Mouse (Mus musculus): ENCODE results near the gene Fam169b. TPM values are rescaled to one million over a fixed set of nuclear protein-coding genes. Genes with fewer than 3 reads are reported as not detected.

Gene Fam169b
- polyA plus RNA-seq (2016; fragmentation: Nextera tagmentation; extraction: Ambion mirVana) = 0.12 and 0.24 TPM in 2 replicates

DNA sequence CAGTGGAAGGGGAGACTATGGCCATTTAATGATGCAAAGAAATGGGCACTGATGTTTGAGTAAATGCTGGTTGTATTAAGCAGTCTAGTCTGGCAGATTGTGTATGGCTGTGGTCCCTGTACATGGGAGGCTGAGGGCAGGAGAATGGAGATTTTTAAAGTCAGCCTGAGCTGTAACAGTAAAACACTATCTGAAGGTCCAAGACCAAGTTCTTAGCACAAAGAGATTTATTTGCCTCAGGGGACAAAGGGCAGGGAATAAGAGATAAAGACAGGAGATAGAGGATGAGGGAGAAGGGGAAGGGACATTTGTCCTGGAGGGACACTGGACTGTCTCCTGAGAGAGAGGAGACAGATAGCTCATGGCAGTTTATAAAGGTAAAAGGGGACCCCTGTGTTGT lies at the start of gene Fam169b:
TSS of gene Fam169b (plus strand) at position 325 of the 400 bp plus-strand sequence.
- Histone ChIP-seq H3K9ac (no peak within 1 kb of the TSS), H3K36me3 (no peaks in the 10 kb centered on the region), H3K9me3 (replicated peaks) (no peaks in the 10 kb centered on the region), H3K27ac (no peak within 1 kb of the TSS), H3K4me1 (peaks cover 9% of the 10 kb centered on the region), H3K4me3 (no peak within 1 kb of the TSS), H3K4me2 (no peak within 1 kb of the TSS), H3K27me3 (replicated peaks) (peaks cover 10% of the 10 kb centered on the region)
- no peak for ATAC-seq

DNA sequence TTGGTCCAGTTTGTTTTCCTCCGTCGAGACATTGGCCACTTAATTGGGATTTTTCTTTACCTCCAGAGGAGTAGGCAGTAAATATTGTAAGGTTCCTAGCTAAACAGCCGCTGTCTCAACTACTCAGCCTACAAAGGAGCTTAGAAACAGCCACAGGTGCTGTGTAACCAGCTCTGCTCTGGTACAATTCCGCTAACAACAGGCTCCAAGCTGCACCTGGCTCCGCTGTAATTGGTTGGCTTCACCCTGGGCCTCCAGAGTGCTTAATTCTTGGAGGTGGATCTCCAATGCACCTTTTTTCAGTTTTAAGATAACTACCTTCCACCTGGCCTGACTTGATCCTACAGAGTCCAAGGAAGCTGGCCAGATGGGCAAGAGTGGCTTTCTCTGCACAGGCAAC lies 49.6 kb upstream of the Fam169b start:
- 82% methylated on average over 5 of the region's 5 CpGs for WGBS (ENCODE audit: insufficient replicate concordance)
- H3K27ac ChIP-seq = no peak overlapping the region

DNA sequence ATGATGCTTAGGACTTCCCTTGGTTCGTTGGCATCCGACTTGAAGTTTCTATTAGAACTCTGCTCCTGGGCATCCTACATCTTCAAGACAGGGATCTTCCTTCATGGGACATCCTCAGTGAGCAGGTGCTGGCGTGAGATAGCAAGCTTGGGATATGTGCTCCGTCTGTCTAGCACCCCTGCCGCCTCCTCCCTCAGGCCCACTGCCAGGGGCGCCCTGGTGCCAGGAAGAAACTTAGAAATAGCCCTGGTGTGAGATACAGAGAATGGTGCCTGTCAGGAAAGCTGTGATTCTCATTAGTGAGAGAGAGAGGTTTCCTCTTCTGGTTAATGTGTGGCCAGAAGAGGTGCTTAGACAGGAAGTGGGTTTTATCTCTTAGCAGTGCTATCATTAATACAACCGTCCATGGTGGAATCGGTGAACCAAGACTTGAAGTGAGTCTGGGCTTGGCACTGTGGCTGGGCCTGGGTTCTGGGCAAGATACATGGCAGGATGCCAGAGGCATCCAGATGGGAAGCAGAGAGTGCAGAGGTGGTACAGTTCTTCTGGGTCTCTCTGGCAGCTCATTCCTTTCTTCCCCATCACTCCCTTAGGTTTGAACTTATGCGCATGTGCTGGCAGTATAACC lies 48.1 kb upstream of the Fam169b start:
- ATAC-seq = no peak
- H3K27ac ChIP-seq = no peak overlapping the region
- no peak overlapping the region for H3K4me3 ChIP-seq
- no peaks in the 10 kb centered on the region for H3K27me3 ChIP-seq (replicated peaks)
- WGBS (ENCODE audit: insufficient replicate concordance) = 63% methylated on average over 9 of the region's 9 CpGs
- H3K9ac ChIP-seq = no peak overlapping the region
- H3K9me3 ChIP-seq (replicated peaks) = no peaks in the 10 kb centered on the region
- H3K36me3 ChIP-seq = peaks cover 85% of the 10 kb centered on the region
- no peak overlapping the region for H3K4me2 ChIP-seq
- no peaks in the 10 kb centered on the region for H3K4me1 ChIP-seq

More for the DNA sequence above, 49.6 kb upstream of the Fam169b start:
- H3K9ac ChIP-seq = no peak overlapping the region
- H3K9me3 ChIP-seq (replicated peaks) = no peaks in the 10 kb centered on the region
- peaks cover 87% of the 10 kb centered on the region for H3K36me3 ChIP-seq
- no peak for ATAC-seq
- no peak overlapping the region for H3K4me3 ChIP-seq
- H3K4me1 ChIP-seq = no peaks in the 10 kb centered on the region
- H3K4me2 ChIP-seq = no peak overlapping the region
- H3K27me3 ChIP-seq (replicated peaks) = no peaks in the 10 kb centered on the region

DNA sequence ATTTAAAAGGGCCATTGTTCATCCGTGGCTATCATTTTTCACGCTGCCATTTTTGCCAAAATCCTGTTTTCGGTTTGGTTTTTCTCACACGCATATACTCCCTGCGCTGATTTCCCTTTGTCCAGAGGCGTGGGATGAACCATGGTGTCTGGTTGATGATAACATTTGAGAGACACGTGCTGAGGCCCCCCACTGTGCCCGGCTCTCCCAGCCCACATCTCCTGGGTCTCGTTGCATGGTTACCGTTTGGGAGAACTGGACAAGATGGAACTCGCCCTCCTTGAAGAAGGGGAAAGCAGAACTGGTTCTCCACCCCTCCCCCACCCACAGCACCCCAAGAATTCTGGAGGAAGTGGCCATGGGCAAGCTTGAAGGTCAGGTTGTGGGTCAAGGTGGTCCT lies 46.6 kb upstream of the Fam169b start:
- Histone ChIP-seq H3K36me3 (peaks cover 82% of the 10 kb centered on the region), H3K9ac (no peak overlapping the region), H3K4me3 (no peak overlapping the region), H3K27me3 (replicated peaks) (no peaks in the 10 kb centered on the region), H3K9me3 (replicated peaks) (no peaks in the 10 kb centered on the region), H3K27ac (no peak overlapping the region), H3K4me1 (no peaks in the 10 kb centered on the region), H3K4me2 (no peak overlapping the region)
- no peak for ATAC-seq
- WGBS (ENCODE audit: insufficient replicate concordance) = 69% methylated on average over 11 of the region's 11 CpGs

DNA sequence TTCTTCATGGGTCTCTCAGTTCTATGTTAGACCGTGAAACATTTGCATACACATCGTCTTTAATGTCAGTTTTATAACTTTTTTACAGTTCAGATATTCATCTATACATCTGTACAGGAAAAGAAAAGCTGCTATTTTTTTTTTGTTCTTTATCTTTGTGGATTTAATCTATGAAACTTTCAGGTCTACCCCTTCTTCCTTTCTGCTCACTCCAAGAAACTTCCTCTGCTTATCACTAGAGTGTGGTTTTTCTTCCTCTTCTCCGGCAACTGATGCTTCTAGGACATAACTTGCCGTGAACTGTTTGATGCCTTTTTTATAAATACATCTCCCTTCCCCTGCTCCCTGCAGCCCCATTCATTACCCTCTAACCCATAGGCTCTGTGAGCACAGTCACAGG lies 46.0 kb upstream of the Fam169b start:
- WGBS (ENCODE audit: insufficient replicate concordance) = 61% methylated on average over 4 of the region's 4 CpGs
- Histone ChIP-seq H3K36me3 (peaks cover 76% of the 10 kb centered on the region), H3K27me3 (replicated peaks) (no peaks in the 10 kb centered on the region), H3K4me2 (no peak overlapping the region), H3K9ac (no peak overlapping the region), H3K9me3 (replicated peaks) (no peaks in the 10 kb centered on the region), H3K4me3 (no peak overlapping the region), H3K4me1 (no peaks in the 10 kb centered on the region), H3K27ac (no peak overlapping the region)
- ATAC-seq = no peak

DNA sequence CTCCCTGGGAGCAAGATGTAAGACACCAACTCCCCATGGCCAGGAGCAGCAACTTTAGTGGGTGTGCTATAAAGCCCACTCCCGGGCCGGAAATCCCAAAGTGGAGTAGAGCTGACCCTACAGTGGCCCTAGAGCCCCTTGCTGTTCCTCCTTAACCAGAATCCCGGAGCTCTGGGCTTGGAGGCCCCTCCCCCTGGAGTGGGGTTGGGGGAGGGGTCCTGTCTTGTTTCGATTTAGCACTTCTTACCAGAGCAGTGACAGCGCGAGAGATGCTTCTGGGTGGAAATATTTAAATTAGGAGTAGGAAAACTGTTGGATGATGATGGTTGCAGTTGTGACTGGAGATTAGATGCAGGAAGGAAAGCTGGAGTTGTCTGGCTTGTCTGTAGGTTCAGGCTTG lies 45.1 kb upstream of the Fam169b start:
- Histone ChIP-seq H3K4me1 (no peaks in the 10 kb centered on the region), H3K4me3 (no peak overlapping the region), H3K36me3 (peaks cover 70% of the 10 kb centered on the region), H3K9me3 (replicated peaks) (no peaks in the 10 kb centered on the region), H3K27ac (no peak overlapping the region), H3K9ac (no peak overlapping the region), H3K27me3 (replicated peaks) (no peaks in the 10 kb centered on the region), H3K4me2 (no peak overlapping the region)
- WGBS (ENCODE audit: insufficient replicate concordance) = 77% methylated on average over 6 of the region's 6 CpGs
- ATAC-seq = no peak

DNA sequence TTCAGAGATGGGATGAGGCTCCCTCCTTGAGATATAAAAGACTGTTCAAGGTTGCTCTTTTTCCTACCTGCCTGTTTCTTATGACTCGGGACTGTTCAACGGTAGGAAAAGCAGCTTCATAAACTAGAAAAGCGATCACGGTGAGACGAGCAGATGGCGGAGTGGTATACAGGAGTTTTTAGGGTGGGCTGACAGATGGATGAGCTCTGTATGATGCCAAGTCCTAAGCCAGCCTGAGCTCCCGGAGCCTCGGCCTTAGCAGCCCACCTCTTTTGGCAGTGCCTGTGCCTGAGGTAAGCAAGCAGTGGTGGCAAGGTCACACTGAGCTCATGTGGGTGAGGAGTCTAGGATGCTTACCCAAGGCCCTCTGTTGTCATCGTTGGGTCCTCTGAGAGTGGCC lies 42.8 kb upstream of the Fam169b start:
- 87% methylated on average over 9 of the region's 9 CpGs for WGBS (ENCODE audit: insufficient replicate concordance)
- no peaks in the 10 kb centered on the region for H3K27me3 ChIP-seq (replicated peaks)

DNA sequence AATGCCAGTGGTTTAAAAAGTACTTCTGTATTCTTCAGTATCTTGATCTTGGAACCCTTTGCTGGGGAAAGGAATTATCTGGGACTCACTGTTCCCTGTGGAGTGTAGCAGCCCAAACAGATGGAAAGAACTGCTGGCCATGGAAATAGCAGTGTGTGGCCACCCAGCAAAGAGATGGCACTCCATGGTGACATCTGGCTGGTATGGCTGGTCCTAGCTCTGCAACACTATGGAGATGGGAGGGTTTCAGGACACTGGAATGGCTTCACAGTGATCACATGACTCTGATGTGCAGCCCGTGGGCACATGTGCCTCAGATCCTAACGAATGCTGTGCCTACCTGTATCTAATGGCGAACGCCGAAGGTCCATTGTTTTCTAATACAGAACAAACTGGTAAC lies 41.1 kb upstream of the Fam169b start:
- Histone ChIP-seq H3K27ac (no peak overlapping the region), H3K9me3 (replicated peaks) (no peaks in the 10 kb centered on the region), H3K4me1 (no peaks in the 10 kb centered on the region; the same call in 1 of the 2 replicates), H3K36me3 (peaks cover 33% of the 10 kb centered on the region), H3K9ac (no peak overlapping the region), H3K27me3 (replicated peaks) (no peaks in the 10 kb centered on the region), H3K4me2 (no peak overlapping the region), H3K4me3 (no peak overlapping the region)
- no peak for ATAC-seq
- WGBS (ENCODE audit: insufficient replicate concordance) = 76% methylated on average over 5 of the region's 5 CpGs

More for the DNA sequence above, 42.8 kb upstream of the Fam169b start:
- no peak overlapping the region for H3K4me2 ChIP-seq
- ATAC-seq = no peak
- H3K9ac ChIP-seq = no peak overlapping the region
- H3K4me1 ChIP-seq = no peaks in the 10 kb centered on the region; the same call in 1 of the 2 replicates
- peaks cover 48% of the 10 kb centered on the region for H3K36me3 ChIP-seq
- H3K27ac ChIP-seq = no peak overlapping the region
- H3K9me3 ChIP-seq (replicated peaks) = no peaks in the 10 kb centered on the region
- H3K4me3 ChIP-seq = no peak overlapping the region

DNA sequence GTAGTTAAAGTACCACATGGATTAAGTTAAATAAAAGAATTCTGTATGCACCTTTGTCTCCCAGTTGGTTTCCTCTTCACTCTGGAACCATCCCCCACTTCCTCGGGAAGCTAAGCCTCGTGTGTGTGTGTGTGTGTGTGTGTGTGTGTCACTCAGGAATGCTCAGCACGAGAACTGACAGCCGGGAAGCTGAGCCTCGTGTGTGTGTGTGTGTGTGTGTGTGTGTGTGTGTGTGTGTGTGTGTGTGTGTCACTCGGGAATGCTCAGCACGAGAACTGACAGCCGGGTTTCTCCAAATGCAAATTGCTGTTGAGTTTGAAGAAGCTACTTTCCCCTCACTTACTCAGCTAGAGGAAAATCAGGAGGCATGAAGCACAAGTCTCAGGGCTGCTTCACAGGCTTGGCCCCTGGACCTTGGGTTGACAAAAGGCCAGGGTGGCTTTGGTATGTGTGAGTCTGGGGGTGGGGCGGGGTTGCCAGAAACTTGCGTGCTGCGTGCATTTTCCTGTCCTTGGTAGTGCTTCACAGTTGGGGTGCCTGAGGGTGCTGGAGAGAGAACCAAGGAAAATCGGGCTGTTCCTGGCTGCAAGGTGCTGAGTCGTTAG lies 39.9 kb upstream of the Fam169b start:
- Histone ChIP-seq H3K36me3 (peaks cover 22% of the 10 kb centered on the region), H3K9ac (no peak overlapping the region), H3K4me1 (no peaks in the 10 kb centered on the region; the same call in 1 of the 2 replicates), H3K4me3 (no peak overlapping the region), H3K9me3 (replicated peaks) (no peaks in the 10 kb centered on the region), H3K27me3 (replicated peaks) (no peaks in the 10 kb centered on the region), H3K27ac (no peak overlapping the region), H3K4me2 (no peak overlapping the region)
- no peak for ATAC-seq
- 33% methylated on average over 13 of the region's 13 CpGs for WGBS (ENCODE audit: insufficient replicate concordance)

DNA sequence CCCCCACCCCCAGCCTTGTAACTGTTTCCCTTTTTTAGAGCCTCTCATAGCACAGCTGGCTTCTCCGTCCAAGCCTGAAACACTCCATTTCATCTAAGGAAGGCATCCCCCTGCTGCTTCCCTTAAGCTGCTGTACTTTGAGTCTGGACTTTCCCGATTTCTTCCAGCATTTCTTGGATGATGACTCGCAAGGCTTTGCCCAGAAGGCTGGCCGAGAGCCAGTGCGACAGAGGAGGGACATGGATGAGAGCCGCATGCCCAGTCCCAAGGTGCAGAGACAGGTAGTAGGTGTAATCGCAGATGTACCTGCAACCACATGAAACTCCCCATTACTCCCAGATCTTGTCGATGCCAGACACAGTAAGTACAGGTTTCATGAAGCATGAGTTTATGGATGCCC lies 36.8 kb upstream of the Fam169b start:
- WGBS (ENCODE audit: insufficient replicate concordance) = 78% methylated on average over 8 of the region's 8 CpGs
- Histone ChIP-seq H3K36me3 (no peaks in the 10 kb centered on the region; the same call in 1 of the 2 replicates), H3K27me3 (replicated peaks) (no peaks in the 10 kb centered on the region), H3K9ac (no peak overlapping the region), H3K9me3 (replicated peaks) (no peaks in the 10 kb centered on the region), H3K4me2 (no peak overlapping the region), H3K4me1 (no peaks in the 10 kb centered on the region; the same call in 1 of the 2 replicates), H3K4me3 (no peak overlapping the region), H3K27ac (no peak overlapping the region)
- no peak for ATAC-seq

DNA sequence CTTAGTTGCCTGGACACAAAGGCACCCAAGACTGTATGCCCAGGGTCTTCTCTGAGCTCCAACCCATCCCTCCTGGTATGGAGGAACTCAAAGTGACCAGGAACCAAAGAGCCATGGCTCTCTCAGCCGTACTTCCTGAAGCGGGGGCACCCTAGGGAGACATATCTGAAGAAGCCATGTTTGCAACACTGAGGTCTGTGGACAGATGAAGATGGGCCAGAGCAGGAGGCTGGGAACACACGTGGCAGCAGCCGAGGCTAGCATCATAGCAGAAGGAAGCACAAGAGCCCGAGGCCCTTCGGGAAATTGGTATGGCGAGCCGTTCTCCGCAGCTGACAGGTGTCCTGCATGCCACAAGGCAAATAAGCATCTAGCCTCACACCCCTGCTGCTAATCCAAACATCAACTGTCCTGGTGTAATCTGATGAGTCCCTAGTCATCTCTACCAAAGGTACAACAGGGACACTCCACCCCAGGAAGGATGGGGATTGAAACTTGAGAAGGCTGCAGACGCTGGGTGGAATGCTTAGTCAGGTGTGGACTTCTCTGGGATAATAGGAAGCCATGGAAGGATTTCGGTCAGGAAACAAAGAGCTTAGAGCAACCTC lies 34.3 kb upstream of the Fam169b start:
- no peaks in the 10 kb centered on the region for H3K36me3 ChIP-seq
- no peak overlapping the region for H3K4me2 ChIP-seq
- H3K4me3 ChIP-seq = no peak overlapping the region
- WGBS (ENCODE audit: insufficient replicate concordance) = 59% methylated on average over 11 of the region's 11 CpGs
- no peak overlapping the region for H3K27ac ChIP-seq
- H3K9ac ChIP-seq = no peak overlapping the region
- no peaks in the 10 kb centered on the region for H3K4me1 ChIP-seq
- ATAC-seq = no peak
- H3K9me3 ChIP-seq (replicated peaks) = no peaks in the 10 kb centered on the region
- H3K27me3 ChIP-seq (replicated peaks) = no peaks in the 10 kb centered on the region

DNA sequence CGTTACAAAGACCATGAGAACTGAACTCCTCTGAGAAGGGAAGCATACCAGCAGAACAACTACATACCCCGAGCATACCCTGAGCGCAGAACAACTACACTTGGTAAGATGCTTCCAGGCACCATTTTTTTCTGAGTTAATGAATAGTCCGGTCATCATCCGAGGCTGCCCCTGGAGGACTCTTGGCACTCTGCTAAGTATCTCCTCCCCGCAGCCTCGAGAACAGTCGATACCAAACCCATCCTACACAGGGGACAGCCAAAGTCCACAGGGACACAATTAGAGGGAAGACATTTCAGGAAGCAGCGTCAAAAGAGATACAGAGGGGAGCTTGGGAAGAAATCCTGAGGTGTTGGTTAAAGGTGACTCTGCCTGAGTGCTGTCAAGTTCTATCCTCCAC lies 32.4 kb upstream of the Fam169b start:
- Histone ChIP-seq H3K27me3 (replicated peaks) (no peaks in the 10 kb centered on the region), H3K9ac (no peak overlapping the region)
- WGBS (ENCODE audit: insufficient replicate concordance) = 76% methylated on average over 9 of the region's 9 CpGs

More for the DNA sequence above, 32.4 kb upstream of the Fam169b start:
- Histone ChIP-seq H3K27ac (no peak overlapping the region), H3K4me3 (no peak overlapping the region), H3K4me1 (no peaks in the 10 kb centered on the region), H3K4me2 (no peak overlapping the region), H3K9me3 (replicated peaks) (no peaks in the 10 kb centered on the region), H3K36me3 (no peaks in the 10 kb centered on the region)
- ATAC-seq = no peak

Data from liver, embryonic 12.5 days (tissue).